Mouse (Mus musculus) midbrain, embryonic 12.5 days (tissue): ENCODE results near the gene Cilp2. TPM values are rescaled to one million over a fixed set of nuclear protein-coding genes. Genes with fewer than 3 reads are reported as not detected.

Experiments used
- ATAC-seq: fragments of 200-750 bp; cut with Nextera tagmentation; 2 replicates; pipeline ENCODE4 v1.8.0; 2017; ENCODE audit warnings: low read depth, moderate TSS enrichment, moderate library complexity; ENCODE audit not compliant: low FRiP score
- H3K27ac ChIP-seq: fragments of 300-500 bp; sonication (generic); replicated peaks from 2 replicates; pipeline ENCODE4 v1.5.1; 2016; ENCODE audit warnings: mild to moderate bottlenecking
- H3K27me3 ChIP-seq: fragments of 300-500 bp; sonication (generic); 2 replicates; pipeline ENCODE4 v1.6.1; 2016; ENCODE audit warnings: mild to moderate bottlenecking
- H3K36me3 ChIP-seq: fragments of 300-500 bp; sonication (generic); 2 replicates; pipeline ENCODE4 v1.6.1; 2016
- H3K4me1 ChIP-seq: fragments of 300-500 bp; sonication (generic); 2 replicates; pipeline ENCODE4 v1.6.1; 2016
- H3K4me2 ChIP-seq: fragments of 300-500 bp; sonication (generic); replicated peaks from 2 replicates; pipeline ENCODE4 v1.6.1; 2016; ENCODE audit warnings: mild to moderate bottlenecking, moderate library complexity
- H3K4me3 ChIP-seq: fragments of 300-500 bp; sonication (generic); 2 replicates; pipeline ENCODE4 v1.5.1; 2016; ENCODE audit warnings: mild to moderate bottlenecking
- H3K9ac ChIP-seq: fragments of 300-500 bp; sonication (generic); replicated peaks from 2 replicates; pipeline ENCODE4 v1.6.1; 2016; ENCODE audit warnings: mild to moderate bottlenecking, moderate library complexity
- H3K9me3 ChIP-seq: fragments of 300-500 bp; sonication (generic); 2 replicates; pipeline ENCODE4 v1.6.1; 2016; ENCODE audit warnings: mild to moderate bottlenecking
- WGBS: fragments of 180-500 bp; shearing (Covaris S2); methylation state at CpG from one replicate; pipeline ENCODE4 v1.1.7; 2016; 5-methylcytosine and 5-hydroxymethylcytosine counted together
- polyA plus RNA-seq: library from polyadenylated mRNA; unstranded; fragments of >200 nt; fragmentation: Nextera tagmentation; extraction: Ambion mirVana; gene quantifications from 2 replicates; pipeline ENCODE4 v1.2.1, GENCODE M21; 2016

The Cilp2 gene
- polyA plus RNA-seq, 1 experiment from 2014 or later: 0.85 TPM

GRCm38 (mm10) chr8:69899876-69900275 is 12.4 kb upstream of the Cilp2 start:
- Histone ChIP-seq H3K9me3 (no peaks in the 10 kb centered on the region), H3K36me3 (peaks cover 22% of the 10 kb centered on the region), H3K27me3 (no peaks in the 10 kb centered on the region), H3K4me1 (peaks cover 69% of the 10 kb centered on the region), H3K4me3 (0 out of 2 replicates have a peak overlapping the region, but pooled peaks have one; percentile 65), H3K4me2 (no peak overlapping the region), H3K9ac (no peak overlapping the region), H3K27ac (no peak overlapping the region)
- ATAC-seq: no peak
- 92% methylated on average over 2 of the region's 2 CpGs for WGBS

- no peak overlapping the region for H3K9ac ChIP-seq
- 85% methylated on average over 6 of the region's 6 CpGs for WGBS
Observed at GRCm38 (mm10) chr8:69897857-69898256, 10.4 kb upstream of the Cilp2 start.

GRCm38 (mm10) chr8:69895772-69896451 is 8.4 kb upstream of the Cilp2 start:
- 78% methylated on average over 4 of the region's 4 CpGs for WGBS
- H3K4me1 ChIP-seq: peaks cover 74% of the 10 kb centered on the region
- no peak overlapping the region; the same call in 1 of the 2 replicates for H3K9ac ChIP-seq
- H3K4me3 ChIP-seq: no peak overlapping the region
- H3K27ac ChIP-seq: no peak overlapping the region
- H3K4me2 ChIP-seq: no peak overlapping the region
- no peaks in the 10 kb centered on the region for H3K9me3 ChIP-seq
- H3K27me3 ChIP-seq: peaks cover 10% of the 10 kb centered on the region
- ATAC-seq: no peak
- H3K36me3 ChIP-seq: peaks cover 37% of the 10 kb centered on the region

More at GRCm38 (mm10) chr8:69897857-69898256, 10.4 kb upstream of the Cilp2 start:
- no peaks in the 10 kb centered on the region for H3K9me3 ChIP-seq
- H3K4me2 ChIP-seq: no peak overlapping the region
- ATAC-seq: no peak
- H3K36me3 ChIP-seq: peaks cover 31% of the 10 kb centered on the region
- no peak overlapping the region for H3K4me3 ChIP-seq
- H3K27ac ChIP-seq: no peak overlapping the region
- H3K4me1 ChIP-seq: peaks cover 75% of the 10 kb centered on the region
- H3K27me3 ChIP-seq: peaks cover 4% of the 10 kb centered on the region

GRCm38 (mm10) chr8:69894836-69895332 is 7.4 kb upstream of the Cilp2 start:
- Histone ChIP-seq H3K36me3 (peaks cover 37% of the 10 kb centered on the region), H3K4me2 (no peak overlapping the region), H3K27me3 (peaks cover 20% of the 10 kb centered on the region), H3K27ac (no peak overlapping the region), H3K9ac (no peak overlapping the region; the same call in 1 of the 2 replicates), H3K4me1 (peaks cover 66% of the 10 kb centered on the region), H3K4me3 (no peak overlapping the region), H3K9me3 (no peaks in the 10 kb centered on the region)
- no peak for ATAC-seq
- WGBS: 47% methylated on average over 6 of the region's 6 CpGs

GRCm38 (mm10) chr8:69893863-69894262 is 6.4 kb upstream of the Cilp2 start:
- no peaks in the 10 kb centered on the region for H3K9me3 ChIP-seq
- H3K27me3 ChIP-seq: peaks cover 30% of the 10 kb centered on the region
- no peak overlapping the region for H3K27ac ChIP-seq
- 25% methylated on average over 17 of the region's 17 CpGs for WGBS
- H3K4me2 ChIP-seq: no peak overlapping the region
- no peak overlapping the region for H3K9ac ChIP-seq
- no peak overlapping the region for H3K4me3 ChIP-seq
- peaks cover 34% of the 10 kb centered on the region for H3K36me3 ChIP-seq
- H3K4me1 ChIP-seq: peaks cover 66% of the 10 kb centered on the region
- ATAC-seq: no peak

- no peak; the same call in 1 of the 2 replicates for ATAC-seq
- WGBS: 35% methylated on average over 19 of the region's 19 CpGs
- no peak overlapping the region for H3K9ac ChIP-seq
- peaks cover 65% of the 10 kb centered on the region for H3K4me1 ChIP-seq
- no peaks in the 10 kb centered on the region for H3K9me3 ChIP-seq
- 0 out of 2 replicates have a peak overlapping the region, but pooled peaks have one; percentile 25 for H3K27ac ChIP-seq
- no peak overlapping the region for H3K4me3 ChIP-seq
- H3K4me2 ChIP-seq: peak overlapping the region; percentile 15; the same call in 1 of the 2 replicates
- peaks cover 16% of the 10 kb centered on the region; the same call in 1 of the 2 replicates for H3K36me3 ChIP-seq
- peaks cover 61% of the 10 kb centered on the region for H3K27me3 ChIP-seq
Observed at GRCm38 (mm10) chr8:69890813-69891241, 3.3 kb upstream of the Cilp2 start.

GRCm38 (mm10) chr8:69888902-69889301 is 1.4 kb upstream of the Cilp2 start:
- peak overlapping the region; percentile 22 for H3K4me3 ChIP-seq
- no peak for ATAC-seq
- peaks cover 45% of the 10 kb centered on the region for H3K4me1 ChIP-seq
- 5% methylated on average over 22 of the region's 32 CpGs for WGBS
- peak overlapping the region; percentile 34 for H3K4me2 ChIP-seq
- H3K27ac ChIP-seq: no peak overlapping the region
- no peak overlapping the region for H3K9ac ChIP-seq
- peaks cover 15% of the 10 kb centered on the region; the same call in 1 of the 2 replicates for H3K36me3 ChIP-seq
- H3K9me3 ChIP-seq: no peaks in the 10 kb centered on the region
- peaks cover 80% of the 10 kb centered on the region for H3K27me3 ChIP-seq

- peaks cover 86% of the 10 kb centered on the region for H3K27me3 ChIP-seq
- H3K4me1 ChIP-seq: peaks cover 41% of the 10 kb centered on the region
- H3K36me3 ChIP-seq: peaks cover 11% of the 10 kb centered on the region; the same call in 1 of the 2 replicates
- H3K4me2 ChIP-seq: peak overlapping the region; percentile 34
- H3K9me3 ChIP-seq: no peaks in the 10 kb centered on the region
- H3K4me3 ChIP-seq: peak overlapping the region; percentile 22
- 7% methylated on average over 24 of the region's 24 CpGs for WGBS
- no peak overlapping the region for H3K9ac ChIP-seq
- ATAC-seq: no peak
- no peak overlapping the region for H3K27ac ChIP-seq
Observed at GRCm38 (mm10) chr8:69888244-69888866, 868 bp upstream of the Cilp2 start.

- H3K9ac ChIP-seq: no peak overlapping the region
- WGBS: 52% methylated on average over 13 of the region's 13 CpGs
- H3K4me3 ChIP-seq: no peak overlapping the region
- no peak overlapping the region for H3K27ac ChIP-seq
- no peaks in the 10 kb centered on the region for H3K36me3 ChIP-seq
- no peaks in the 10 kb centered on the region for H3K9me3 ChIP-seq
- H3K27me3 ChIP-seq: peaks cover 100% of the 10 kb centered on the region
- H3K4me2 ChIP-seq: no peak overlapping the region
- H3K4me1 ChIP-seq: peaks cover 39% of the 10 kb centered on the region
- ATAC-seq: no peak
Observed at GRCm38 (mm10) chr8:69884141-69884540, 3.3 kb downstream of the Cilp2 start.

GRCm38 (mm10) chr8:69882833-69883600 is 4.5 kb downstream of the Cilp2 start:
- peak overlapping the region; percentile 51; the same call in 1 of the 2 replicates for H3K4me2 ChIP-seq
- no peak overlapping the region for H3K9ac ChIP-seq
- no peak overlapping the region for H3K27ac ChIP-seq
- no peaks in the 10 kb centered on the region for H3K36me3 ChIP-seq
- no peaks in the 10 kb centered on the region for H3K9me3 ChIP-seq
- H3K4me3 ChIP-seq: peak overlapping the region; percentile 40
- peaks cover 100% of the 10 kb centered on the region for H3K27me3 ChIP-seq
- H3K4me1 ChIP-seq: peaks cover 29% of the 10 kb centered on the region
- WGBS: 9% methylated on average over 52 of the region's 52 CpGs
- 0 out of 2 replicates have a peak, but pooled peaks have one; percentile 2 for ATAC-seq

- H3K4me1 ChIP-seq: peaks cover 21% of the 10 kb centered on the region
- 6% methylated on average over 101 of the region's 103 CpGs for WGBS
- H3K27ac ChIP-seq: no peak overlapping the region
- peak; percentile 54; the same call in 1 of the 2 replicates for ATAC-seq
- H3K4me2 ChIP-seq: peak overlapping the region; percentile 51
- H3K36me3 ChIP-seq: no peaks in the 10 kb centered on the region
- peaks cover 99% of the 10 kb centered on the region for H3K27me3 ChIP-seq
- H3K4me3 ChIP-seq: peak overlapping the region; percentile 40
- H3K9me3 ChIP-seq: no peaks in the 10 kb centered on the region
- H3K9ac ChIP-seq: no peak overlapping the region
Observed at GRCm38 (mm10) chr8:69882021-69882756, 5.3 kb downstream of the Cilp2 start.
